ENCODE assay signal across 10 mouse cellular contexts in the genomic region with DNA sequence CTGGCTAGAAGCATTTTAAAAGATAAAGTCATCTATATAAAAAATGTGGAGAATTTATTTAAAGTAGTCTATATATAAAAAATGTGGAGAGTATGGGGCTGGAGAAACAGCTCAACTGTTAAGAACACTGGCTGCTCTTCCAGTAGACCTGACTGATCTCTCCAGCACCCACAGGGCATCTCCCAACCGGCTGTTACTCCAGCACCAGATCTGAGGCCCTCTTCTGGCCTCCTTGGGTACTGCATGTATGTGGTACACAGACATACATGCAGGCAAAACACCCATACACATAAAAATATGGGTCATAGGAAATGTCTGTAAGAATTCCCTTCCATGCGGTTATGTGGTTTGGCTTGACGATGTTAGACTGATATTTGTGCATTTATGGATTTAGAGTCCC. TPM values are rescaled to one million over a fixed set of nuclear protein-coding genes. Genes with fewer than 3 reads are reported as not detected.
DNase-seq lines count a peak whose midpoint lies in the region; ATAC-seq and TF ChIP-seq lines count a peak whose summit lies in the region.
"Had no signal": no experiment of that assay in that cellular context is flagged by ENCODE, and none has a peak within 500 bp of the region (broad histone marks: within the 10 kb centered on the region; RNA-seq: fewer than 3 reads in every experiment).

No protein-coding gene starts in this region.

- no peaks in the 10 kb centered on the region for H3K9me3 ChIP-seq in heart, postnatal 0 days (replicated peaks; ENCODE audit: control insufficient read depth, low read length)
- H3K9me3 ChIP-seq in heart, embryonic 10.5 days = no peaks in the 10 kb centered on the region
- H3K9me3 ChIP-seq in kidney, postnatal 0 days (replicated peaks; ENCODE audit: low read length) = no peaks in the 10 kb centered on the region
- H3K9me3 ChIP-seq: embryonic facial prominence, embryonic 15.5 days had no signal

- H3K9ac ChIP-seq in heart, postnatal 0 days (replicated peaks; ENCODE audit: low read depth, low read length) = no peak overlapping the region
- H3K9ac ChIP-seq in kidney, postnatal 0 days (ENCODE audit: low read depth, low read length) = no peak overlapping the region
- H3K9ac ChIP-seq: embryonic facial prominence, embryonic 15.5 days had no signal

- no peak for DNase-seq in heart, postnatal 0 days (ENCODE audit: low spot score)
- no peak for DNase-seq in heart, embryonic 10.5 days (ENCODE audit: low spot score)
- DNase-seq in 3T3-L1 (ENCODE audit: low read depth, low spot score) = peak; percentile 71
- peak; percentile 73 for DNase-seq in MEL-GATA-1-ER (ENCODE audit: extremely low read depth, low read depth)
- DNase-seq in cerebellum, postnatal 25 days = peak; percentile 11 to 54
- peak; percentile 52 for DNase-seq in kidney, postnatal 0 days (ENCODE audit: low spot score)
- DNase-seq in thymus, postnatal 10 days (ENCODE audit: low spot score in 2 of 2) = peak; percentile 59 to 80

- H3K36me3 ChIP-seq in heart, postnatal 0 days (replicated peaks; ENCODE audit: control insufficient read depth, insufficient read depth, low read length) = no peaks in the 10 kb centered on the region
- H3K36me3 ChIP-seq in heart, embryonic 10.5 days = no peaks in the 10 kb centered on the region
- no peaks in the 10 kb centered on the region for H3K36me3 ChIP-seq in kidney, postnatal 0 days (ENCODE audit: insufficient read depth, low read length)
- H3K36me3 ChIP-seq: embryonic facial prominence, embryonic 15.5 days had no signal

- no peak overlapping the region for H3K4me3 ChIP-seq in heart, postnatal 0 days (ENCODE audit: low read depth, low read length)
- no peak overlapping the region for H3K4me3 ChIP-seq in heart, embryonic 10.5 days
- no peak overlapping the region for H3K4me3 ChIP-seq in kidney, postnatal 0 days (replicated peaks; ENCODE audit: low read depth, low read length)
- H3K4me3 ChIP-seq: embryonic facial prominence, embryonic 15.5 days had no signal

- 43% methylated on average over 3 of the region's 3 CpGs for WGBS in heart, postnatal 0 days
- 29% methylated on average over 3 of the region's 3 CpGs for WGBS in heart, embryonic 10.5 days
- 52% methylated on average over 3 of the region's 3 CpGs for WGBS in kidney, postnatal 0 days

- TF ChIP-seq EP300 in heart, postnatal 0 days (IDR thresholded peaks at IDR 0.05; ENCODE audit: low read depth) = no peak

- no peak for ATAC-seq in heart, postnatal 0 days (ENCODE audit: insufficient read depth, low read depth)
- no peak for ATAC-seq in kidney, postnatal 0 days (replicated peaks; ENCODE audit: low FRiP score, low read depth)
- peak; percentile 90 for ATAC-seq in megakaryocyte-erythroid progenitor cell, adult 5-6 weeks (replicated peaks; ENCODE audit: low FRiP score, low TSS enrichment, poor library complexity, severe bottlenecking)

- no peaks in the 10 kb centered on the region for H3K27me3 ChIP-seq in heart, postnatal 0 days (ENCODE audit: control insufficient read depth, insufficient read depth, low read length)
- no peaks in the 10 kb centered on the region for H3K27me3 ChIP-seq in heart, embryonic 10.5 days (ENCODE audit: insufficient read depth, poor library complexity, severe bottlenecking)
- no peaks in the 10 kb centered on the region for H3K27me3 ChIP-seq in kidney, postnatal 0 days (ENCODE audit: insufficient read depth, low read length)
- H3K27me3 ChIP-seq: embryonic facial prominence, embryonic 15.5 days had no signal

- H3K27ac ChIP-seq in heart, postnatal 0 days (ENCODE audit: low read depth) = no peak overlapping the region
- H3K27ac ChIP-seq in heart, embryonic 10.5 days = no peak overlapping the region
- no peak overlapping the region for H3K27ac ChIP-seq in kidney, postnatal 0 days
- H3K27ac ChIP-seq: embryonic facial prominence, embryonic 15.5 days had no signal

- no peak overlapping the region for H3K4me2 ChIP-seq in heart, postnatal 0 days (ENCODE audit: low read depth, low read length)
- no peak overlapping the region for H3K4me2 ChIP-seq in kidney, postnatal 0 days (ENCODE audit: low read length)
- H3K4me2 ChIP-seq: embryonic facial prominence, embryonic 15.5 days had no signal

- H3K4me1 ChIP-seq in heart, postnatal 0 days (ENCODE audit: control insufficient read depth, insufficient read depth) = no peaks in the 10 kb centered on the region
- no peaks in the 10 kb centered on the region for H3K4me1 ChIP-seq in heart, embryonic 10.5 days
- no peaks in the 10 kb centered on the region for H3K4me1 ChIP-seq in kidney, postnatal 0 days (replicated peaks; ENCODE audit: insufficient read depth, low read length)
- H3K4me1 ChIP-seq: embryonic facial prominence, embryonic 15.5 days had no signal

- TF ChIP-seq CTCF in heart, postnatal 0 days (IDR thresholded peaks at IDR 0.05; ENCODE audit: low read depth) = peak; percentile 41
- peak; percentile 69 for TF ChIP-seq CTCF in kidney, postnatal 0 days (IDR thresholded peaks at IDR 0.05; ENCODE audit: low read depth)

RNA-seq across cellular contexts. Expression of gene Slc9b1, which starts 19.3 kb away (rescaled TPM):
- not detected in 2 replicates for total RNA-seq in heart, postnatal 0 days (2014; rRNA removed; ENCODE audit: low replicate concordance)
- polyA plus RNA-seq in heart, postnatal 0 days (2015; fragmentation: Nextera tagmentation; extraction: Ambion mirVana) = 0.20 TPM in 1 of 2 replicates, not detected in the other
- polyA plus RNA-seq in heart, embryonic 10.5 days (2016; fragmentation: Nextera tagmentation; extraction: Ambion mirVana) = 0.44 TPM in 1 of 2 replicates, not detected in the other
- 0.25 and 0.32 TPM in 2 replicates for polyA plus RNA-seq in kidney, postnatal 0 days (2015; fragmentation: Nextera tagmentation; extraction: Ambion mirVana)
- total RNA-seq in megakaryocyte-erythroid progenitor cell, adult 5-6 weeks (2014; fragmentation: Nextera tagmentation) = not detected in 2 replicates
- total RNA-seq in megakaryocyte-erythroid progenitor cell, adult 5-6 weeks (2017) = not detected in 2 replicates
- polyA plus RNA-seq: embryonic facial prominence, embryonic 15.5 days; liver, embryonic 16.5 days had no signal

RNA-seq across cellular contexts. Expression of gene Slc9b2, which starts 21.1 kb away (rescaled TPM):
- total RNA-seq in heart, postnatal 0 days (2014; rRNA removed; ENCODE audit: low replicate concordance) = 0.39 TPM in 1 of 2 replicates, not detected in the other
- 0.11 TPM in 2 replicates for polyA plus RNA-seq in heart, postnatal 0 days (2015; fragmentation: Nextera tagmentation; extraction: Ambion mirVana)
- polyA plus RNA-seq in heart, embryonic 10.5 days (2016; fragmentation: Nextera tagmentation; extraction: Ambion mirVana) = 1.5 and 2.1 TPM in 2 replicates
- polyA plus RNA-seq in kidney, postnatal 0 days (2015; fragmentation: Nextera tagmentation; extraction: Ambion mirVana) = 3.1 and 3.7 TPM in 2 replicates
- total RNA-seq in megakaryocyte-erythroid progenitor cell, adult 5-6 weeks (2014; fragmentation: Nextera tagmentation) = 0.04 TPM in 1 of 2 replicates, not detected in the other
- not detected in 2 replicates for total RNA-seq in megakaryocyte-erythroid progenitor cell, adult 5-6 weeks (2017)

RNA-seq across cellular contexts. Expression of gene Bdh2, which starts 47.5 kb away (rescaled TPM):
- total RNA-seq in heart, postnatal 0 days (2014; rRNA removed; ENCODE audit: low replicate concordance) = 3.2 TPM in 1 of 2 replicates, not detected in the other
- polyA plus RNA-seq in heart, postnatal 0 days (2015; fragmentation: Nextera tagmentation; extraction: Ambion mirVana) = 2.7 TPM in 2 replicates
- 3.6 and 3.9 TPM in 2 replicates for polyA plus RNA-seq in heart, embryonic 10.5 days (2016; fragmentation: Nextera tagmentation; extraction: Ambion mirVana)
- polyA plus RNA-seq in kidney, postnatal 0 days (2015; fragmentation: Nextera tagmentation; extraction: Ambion mirVana) = 103 and 107 TPM in 2 replicates
- total RNA-seq in megakaryocyte-erythroid progenitor cell, adult 5-6 weeks (2014; fragmentation: Nextera tagmentation) = not detected in 2 replicates
- not detected in 2 replicates for total RNA-seq in megakaryocyte-erythroid progenitor cell, adult 5-6 weeks (2017)

Comparison
In these comparisons a context has a peak if more than half of its experiments do, and no peak if none do; other contexts are left out.
1. DNase-seq: peak in 3T3-L1 (single experiment), MEL-GATA-1-ER (single experiment), cerebellum, postnatal 25 days (2 of 2), kidney, postnatal 0 days (single experiment) and thymus, postnatal 10 days (2 of 2); none in heart, postnatal 0 days (single experiment) and heart, embryonic 10.5 days (single experiment).
2. RNA of gene Bdh2, which starts 47.5 kb away (polyA plus RNA-seq): 103 to 107 TPM in kidney, postnatal 0 days; 3.6 to 3.9 TPM in heart, embryonic 10.5 days and 2.7 TPM in heart, postnatal 0 days; every median in the first group is over 10 times any median in the second.